Mouse (Mus musculus) MEL (cell line): ENCODE results near the gene Col5a3. TPM values are rescaled to one million over a fixed set of nuclear protein-coding genes. Genes with fewer than 3 reads are reported as not detected.

ENCODE experiments used
- DNase-seq: peaks from one replicate; pipeline ENCODE4 v3.0.0; 2011; ENCODE audit warnings: low read depth, low spot score
- H3K27ac ChIP-seq: 2 replicates; pipeline ENCODE4 v1.5.1; 2012; ENCODE audit warnings: low read depth, mild to moderate bottlenecking, control low read depth, low read length, moderate library complexity; ENCODE audit not compliant: control insufficient read depth
- H3K27me3 ChIP-seq, 2 experiments: fragments of 150-350 bp in 1 of 2; sonication (generic) in 1 of 2; 2 replicates each; pipeline ENCODE4 v1.6.1; 2012; ENCODE audit warnings: low read length in 2 of 2, mild to moderate bottlenecking in 2 of 2, improper control_type of control experiment in 1 of 2, moderate library complexity in 1 of 2; ENCODE audit not compliant: insufficient read depth in 2 of 2, control insufficient read depth in 1 of 2
- H3K36me3 ChIP-seq, 2 experiments: 2 replicates each; pipeline ENCODE4 v1.6.1; 2012 to 2014; ENCODE audit warnings: low read length in 2 of 2, improper control_type of control experiment in 1 of 2, inconsistent platforms in 1 of 2, mild to moderate bottlenecking in 1 of 2; ENCODE audit not compliant: insufficient read depth in 2 of 2, control insufficient read depth in 1 of 2
- H3K4me1 ChIP-seq, 2 experiments: fragments of 150-350 bp in 1 of 2; sonication (generic) in 1 of 2; 2 replicates each; pipeline ENCODE4 v1.6.1; 2012; ENCODE audit warnings: low read length in 2 of 2, improper control_type of control experiment in 1 of 2, mild to moderate bottlenecking in 1 of 2; ENCODE audit not compliant: insufficient read depth in 2 of 2, control insufficient read depth in 1 of 2
- H3K4me3 ChIP-seq, 2 experiments: fragments of 150-350 bp in 1 of 2; sonication (generic) in 1 of 2; 2 replicates each; pipeline ENCODE4 v1.5.1; 2012; ENCODE audit warnings: low read depth in 2 of 2, low read length in 2 of 2, mild to moderate bottlenecking in 2 of 2, moderate library complexity in 2 of 2, control low read depth in 1 of 2, improper control_type of control experiment in 1 of 2; ENCODE audit not compliant: control insufficient read depth in 1 of 2, insufficient read depth in 1 of 2
- H3K79me2 ChIP-seq: 2 replicates; pipeline ENCODE4 v1.6.1; 2012; ENCODE audit warnings: mild to moderate bottlenecking, low read length, moderate library complexity; ENCODE audit not compliant: control insufficient read depth, poor library complexity, insufficient read depth
- H3K9ac ChIP-seq: 2 replicates; pipeline ENCODE4 v1.6.1; 2012; ENCODE audit warnings: low read depth, mild to moderate bottlenecking, control low read depth, low read length, moderate library complexity; ENCODE audit not compliant: control insufficient read depth, poor library complexity, severe bottlenecking
- H3K9me3 ChIP-seq: fragments of 150-350 bp; sonication (generic); replicated peaks from 2 replicates; pipeline ENCODE4 v1.6.1; 2012; ENCODE audit warnings: mild to moderate bottlenecking, low read length, improper control_type of control experiment, moderate library complexity; ENCODE audit not compliant: insufficient read depth
- CTCF ChIP-seq, 3 experiments: IDR thresholded peaks in 2 of 3; conservative IDR thresholded peaks in 1 of 3; 2 replicates each; pipeline ENCODE4 v1.5.1; 2011 to 2012; ENCODE audit warnings: low read length in 3 of 3, low read depth in 2 of 3, mild to moderate bottlenecking in 2 of 3, improper control_type of control experiment in 1 of 3, inconsistent platforms in 1 of 3, mixed read lengths in 1 of 3, moderate library complexity in 1 of 3; ENCODE audit not compliant: control insufficient read depth in 1 of 3, insufficient read depth in 1 of 3, poor library complexity in 1 of 3, severe bottlenecking in 1 of 3
- ELF1 ChIP-seq: IDR thresholded peaks from 2 replicates; pipeline ENCODE4 v1.6.1; 2014; ENCODE audit warnings: low read depth, mild to moderate bottlenecking, inconsistent platforms, low read length, improper control_type of control experiment, moderate library complexity
- GABPA ChIP-seq: IDR thresholded peaks from 2 replicates; pipeline ENCODE4 v1.6.1; 2012; ENCODE audit warnings: low read depth, mild to moderate bottlenecking, inconsistent platforms, low read length, improper control_type of control experiment, moderate library complexity
- GATA1 ChIP-seq: IDR thresholded peaks from 2 replicates; pipeline ENCODE4 v1.6.1; 2011; ENCODE audit warnings: low read depth, low read length, improper control_type of control experiment
- JUND ChIP-seq: IDR thresholded peaks from 2 replicates; pipeline ENCODE4 v1.6.1; 2011; ENCODE audit warnings: low read depth, mild to moderate bottlenecking, improper control_type of control experiment, low read length
- MAFK ChIP-seq: IDR thresholded peaks from 2 replicates; pipeline ENCODE4 v1.6.1; 2011; ENCODE audit warnings: low read depth, mild to moderate bottlenecking, low read length, improper control_type of control experiment, borderline replicate concordance
- MAX ChIP-seq: IDR thresholded peaks from 2 replicates; pipeline ENCODE4 v1.6.1; 2011; ENCODE audit warnings: low read length, improper control_type of control experiment
- MAZ ChIP-seq: IDR thresholded peaks from 2 replicates; pipeline ENCODE4 v1.6.1; 2012; ENCODE audit warnings: low read depth, mild to moderate bottlenecking, inconsistent platforms, low read length, improper control_type of control experiment
- MXI1 ChIP-seq: IDR thresholded peaks from 2 replicates; pipeline ENCODE4 v1.6.1; 2011; ENCODE audit warnings: mild to moderate bottlenecking, low read depth, low read length, improper control_type of control experiment
- MYC ChIP-seq: IDR thresholded peaks from 2 replicates; pipeline ENCODE4 v1.6.1; 2011; ENCODE audit warnings: low read depth, mild to moderate bottlenecking, low read length, improper control_type of control experiment, moderate library complexity
- POLR2A ChIP-seq, 2 experiments: IDR thresholded peaks; 2 replicates each; pipeline ENCODE4 v1.6.1; 2011 to 2012; ENCODE audit warnings: low read length in 2 of 2, mild to moderate bottlenecking in 2 of 2, control low read depth in 1 of 2, improper control_type of control experiment in 1 of 2, low read depth in 1 of 2, moderate library complexity in 1 of 2; ENCODE audit not compliant: control insufficient read depth in 1 of 2, insufficient read depth in 1 of 2, poor library complexity in 1 of 2
- RAD21 ChIP-seq: IDR thresholded peaks from 2 replicates; pipeline ENCODE4 v1.6.1; 2011; ENCODE audit warnings: mild to moderate bottlenecking, low read depth, low read length, improper control_type of control experiment
- RCOR1 ChIP-seq: IDR thresholded peaks from 2 replicates; pipeline ENCODE4 v1.6.1; 2012; ENCODE audit warnings: low read depth, mild to moderate bottlenecking, inconsistent platforms, low read length, improper control_type of control experiment
- SIN3A ChIP-seq: IDR thresholded peaks from 2 replicates; pipeline ENCODE4 v1.6.1; 2012; ENCODE audit warnings: low read length, improper control_type of control experiment, inconsistent platforms
- SMC3 ChIP-seq: IDR thresholded peaks from 2 replicates; pipeline ENCODE4 v1.6.1; 2011; ENCODE audit warnings: low read depth, low read length, improper control_type of control experiment
- TBP ChIP-seq: IDR thresholded peaks from 2 replicates; pipeline ENCODE4 v1.8.0; 2011; ENCODE audit warnings: low read depth, low read length, improper control_type of control experiment
- USF1 ChIP-seq: IDR thresholded peaks from 2 replicates; pipeline ENCODE4 v1.6.1; 2014; ENCODE audit warnings: low read depth, mild to moderate bottlenecking, inconsistent platforms, low read length, improper control_type of control experiment, moderate library complexity
- ZC3H11A ChIP-seq: IDR thresholded peaks from 2 replicates; pipeline ENCODE4 v1.6.1; 2012; ENCODE audit warnings: low read depth, mild to moderate bottlenecking, inconsistent platforms, low read length, improper control_type of control experiment
- ZKSCAN1 ChIP-seq: IDR thresholded peaks from 2 replicates; pipeline ENCODE4 v1.6.1; 2012; ENCODE audit warnings: low read depth, mild to moderate bottlenecking, inconsistent platforms, low read length, improper control_type of control experiment, moderate library complexity
- ZNF384 ChIP-seq: IDR thresholded peaks from 2 replicates; pipeline ENCODE4 v1.6.1; 2012; ENCODE audit warnings: low read depth, mild to moderate bottlenecking, inconsistent platforms, low read length, improper control_type of control experiment
- polyA plus RNA-seq, 2 experiments: library from polyadenylated mRNA; stranded (reverse) in 1 of 2; unstranded in 1 of 2; fragments of >175 nt in 1 of 2; fragments of >200 nt in 1 of 2; gene quantifications; 2 replicates each; pipeline versions ENCODE4 v1.2.1 to v1.2.4; 2012; ENCODE audit warnings: low replicate concordance in 2 of 2, low read depth in 1 of 2; ENCODE audit not compliant: insufficient read length in 2 of 2, insufficient read depth in 1 of 2, missing spikeins in 1 of 2
- total RNA-seq: library from RNA; depleted of rRNA; stranded (reverse); fragments of 300-350 nt; gene quantifications from 2 replicates; pipeline ENCODE4 v1.2.3, GENCODE M21; 2012

The Col5a3 gene
- total and polyA plus RNA-seq, 3 experiments, result 0.08 to 0.53 TPM; not detected in 1

GRCm38 (mm10) chr9:20740407-20740806 lies 74.5 kb downstream of the Col5a3 start (continued):
- peak; percentile 33; the same call in 1 of the 2 replicates for TF ChIP-seq GATA1
- TF ChIP-seq TBP, result peak; percentile 68
- TF ChIP-seq MXI1, result peak; percentile 70

- H3K4me3 ChIP-seq, result no peak overlapping the region
- no peaks in the 10 kb centered on the region for H3K79me2 ChIP-seq
- no peak overlapping the region for H3K9ac ChIP-seq
- peak; percentile 99 for TF ChIP-seq ZNF384
- no peak; the same call in 1 of the 2 replicates for TF ChIP-seq SIN3A
- no peak for TF ChIP-seq ELF1
- TF ChIP-seq TBP, result peak; percentile 34; the same call in 1 of the 2 replicates
- TF ChIP-seq JUND, result no peak
- TF ChIP-seq ZKSCAN1, result peak; percentile 13; the same call in 1 of the 2 replicates
- TF ChIP-seq MYC, result peak; percentile 99
- peak; percentile 77 to 94 (median 86) for TF ChIP-seq CTCF (IDR thresholded peaks at IDR 0.05 in 2 of 3, conservative IDR thresholded peaks at IDR 0.05 in 1 of 3; ENCODE audit: control insufficient read depth in 1 of 3, insufficient read depth in 1 of 3, low read depth in 2 of 3, low read length in 3 of 3, poor library complexity in 1 of 3, severe bottlenecking in 1 of 3)
- TF ChIP-seq SMC3, result peak; percentile 91
- TF ChIP-seq RAD21, result peak; percentile 72
- 0 out of 2 replicates have a peak, but pooled peaks have one; percentile 54 for TF ChIP-seq MAZ
- TF ChIP-seq RCOR1, result no peak; the same call in 1 of the 2 replicates
- peak; percentile 84 for TF ChIP-seq ZC3H11A
- peak; percentile 67 for TF ChIP-seq USF1
- no peak for TF ChIP-seq POLR2A (IDR thresholded peaks at IDR 0.05; ENCODE audit: control insufficient read depth in 1 of 2, insufficient read depth in 1 of 2, low read depth in 1 of 2, low read length in 2 of 2, poor library complexity in 1 of 2)
- peaks cover 0 to 4% of the 10 kb centered on the region in 2 experiments; a peak in 2 of 4 replicates for H3K36me3 ChIP-seq
- no peaks in the 10 kb centered on the region for H3K9me3 ChIP-seq
- DNase-seq, result peak; percentile 95
- peaks cover 2 to 8% of the 10 kb centered on the region in 2 experiments; a peak in 2 of 4 replicates for H3K27me3 ChIP-seq
- H3K27ac ChIP-seq, result no peak overlapping the region
- peaks cover 0 to 9% of the 10 kb centered on the region in 2 experiments; a peak in 1 of 4 replicates for H3K4me1 ChIP-seq
Measured at GRCm38 (mm10) chr9:20738251-20738999, 76.4 kb downstream of the Col5a3 start.

DNA sequence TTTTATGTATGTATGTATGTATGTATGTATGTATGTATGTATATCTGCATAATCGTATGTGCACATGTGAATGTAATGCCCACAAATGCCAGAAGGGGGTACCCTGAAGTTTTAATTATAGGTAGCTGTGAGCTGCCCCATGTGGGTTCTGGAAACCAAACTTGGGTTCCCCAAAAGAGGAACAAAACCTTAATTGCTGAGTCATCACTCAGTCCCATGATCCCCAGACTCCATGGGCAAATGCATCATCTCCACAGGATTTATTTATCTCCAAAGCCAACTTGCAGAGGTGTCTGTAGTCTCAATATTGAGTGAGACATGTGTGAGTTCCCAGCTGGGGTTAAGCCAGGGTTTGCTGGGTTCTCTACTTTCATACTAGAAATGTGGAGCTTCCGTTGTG lies 77.6 kb downstream of the Col5a3 start:
- peak; percentile 82 for DNase-seq
- Histone ChIP-seq H3K27ac (no peak overlapping the region), H3K27me3 (peaks cover 6 to 11% of the 10 kb centered on the region in 2 experiments), H3K4me1 (peaks cover 0 to 9% of the 10 kb centered on the region in 2 experiments; a peak in 1 of 4 replicates), H3K36me3 (peaks cover 0 to 4% of the 10 kb centered on the region in 2 experiments; a peak in 2 of 4 replicates), H3K9ac (no peak overlapping the region), H3K79me2 (no peaks in the 10 kb centered on the region), H3K4me3 (no peak overlapping the region), H3K9me3 (no peaks in the 10 kb centered on the region)
- TF ChIP-seq CTCF (IDR thresholded peaks at IDR 0.05 in 2 of 3, conservative IDR thresholded peaks at IDR 0.05 in 1 of 3; ENCODE audit: control insufficient read depth in 1 of 3, insufficient read depth in 1 of 3, low read depth in 2 of 3, low read length in 3 of 3, poor library complexity in 1 of 3, severe bottlenecking in 1 of 3) (peak in 2 of 3 experiments; percentile 28 to 48; a peak in 3 of 6 replicates), MAX (0 out of 2 replicates have a peak, but pooled peaks have one; percentile 13), JUND (peak; percentile 17; the same call in 1 of the 2 replicates), MAFK (peak; percentile 96), ZNF384 (no peak), USF1 (no peak), MYC (peak; percentile 32; the same call in 1 of the 2 replicates), GABPA (peak; percentile 70; the same call in 1 of the 2 replicates)
